Mouse (Mus musculus): Measurements from ENCODE around the gene Ikzf2. TPM values are rescaled to one million over a fixed set of nuclear protein-coding genes. Genes with fewer than 3 reads are reported as not detected.

Gene Ikzf2
- total RNA-seq, 2 experiments from 2014 or later, result 5.7 to 6.0 TPM

DNA sequence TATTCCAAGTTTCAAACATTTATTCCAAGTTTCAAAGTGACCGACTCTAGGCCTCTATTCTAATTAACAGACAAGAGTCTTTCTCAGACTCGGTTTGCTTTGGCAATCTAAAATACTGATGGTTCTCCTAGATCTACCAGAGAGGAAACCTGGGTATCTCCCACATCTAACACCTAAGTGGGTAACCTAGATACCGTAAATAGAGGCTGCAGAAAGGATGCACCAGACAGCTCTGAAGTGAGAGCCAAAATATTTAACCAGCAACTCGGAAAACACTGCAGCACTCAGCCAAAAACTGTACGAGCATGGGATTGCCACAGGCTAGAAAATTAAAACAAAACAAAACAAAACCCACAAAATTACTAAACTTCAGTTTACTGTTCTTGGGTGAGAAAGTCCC lies 6.0 kb downstream of the Ikzf2 start:
- intact Hi-C loops (cut with DNase I), result no loop called here
- DNase-seq (ENCODE audit: extremely low spot score in 1 of 2, low spot score in 2 of 2), result no peak

- no peak for DNase-seq (ENCODE audit: extremely low spot score in 1 of 2, low spot score in 2 of 2)
- intact Hi-C loops (cut with DNase I), result no loop called here
These were observed 6.5 kb downstream of the Ikzf2 start for GRCm38 (mm10) chr1:69680501-69680900.

DNA sequence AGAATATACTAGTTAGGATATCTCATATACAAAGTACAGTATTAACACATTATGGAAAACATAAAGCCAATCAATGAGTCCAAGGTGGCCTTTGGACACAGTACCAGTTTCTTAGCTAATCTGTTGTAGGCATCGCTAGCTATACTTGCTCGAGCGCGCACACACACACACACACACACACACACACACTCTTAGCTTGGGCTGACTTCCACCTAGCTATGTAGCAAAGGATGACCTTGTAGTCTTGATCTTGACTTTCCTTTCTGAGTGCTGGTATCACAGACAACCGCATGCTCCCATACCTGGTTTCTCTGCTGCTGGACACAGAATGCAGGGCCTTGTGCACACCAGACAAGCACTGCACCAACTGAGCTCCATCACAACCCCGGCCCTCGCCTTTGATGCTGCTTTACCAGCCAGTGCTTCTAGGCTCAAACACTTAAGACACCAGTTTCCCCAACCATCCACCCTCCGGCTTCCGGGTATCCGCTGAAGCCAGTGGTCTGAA lies 17.1 kb downstream of the Ikzf2 start:
- intact Hi-C loops (cut with DNase I), result no loop called here
- no peak for DNase-seq (ENCODE audit: extremely low spot score in 1 of 2, low spot score in 2 of 2)

DNA sequence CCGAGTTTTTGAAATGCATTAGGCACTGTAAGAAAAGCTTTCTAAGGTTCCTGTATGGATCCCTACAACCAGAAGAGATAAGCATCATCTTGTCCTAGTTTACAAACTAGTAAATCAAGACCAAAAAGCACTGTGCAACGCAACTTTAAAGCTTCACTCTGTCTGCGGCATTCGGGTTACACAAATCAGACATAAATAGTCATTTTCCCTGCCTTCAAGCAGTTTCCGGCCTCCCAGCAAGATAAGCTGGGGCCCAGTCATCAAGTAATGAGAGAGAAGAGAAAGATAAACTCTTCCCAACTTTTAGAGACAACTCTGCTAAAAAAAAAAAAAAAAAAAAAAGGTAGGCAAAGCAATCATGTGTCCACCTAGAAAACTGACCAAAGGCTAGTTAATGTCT lies 19.6 kb downstream of the Ikzf2 start:
- intact Hi-C loops (cut with DNase I), result no loop called here

GRCm38 (mm10) chr1:69659779-69660178 lies 27.3 kb downstream of the Ikzf2 start:
- no peak for DNase-seq (ENCODE audit: extremely low spot score in 1 of 2, low spot score in 2 of 2)
- intact Hi-C loops (cut with DNase I), result no loop called here

More for the DNA sequence above, 19.6 kb downstream of the Ikzf2 start:
- DNase-seq (ENCODE audit: extremely low spot score in 1 of 2, low spot score in 2 of 2), result no peak

DNA sequence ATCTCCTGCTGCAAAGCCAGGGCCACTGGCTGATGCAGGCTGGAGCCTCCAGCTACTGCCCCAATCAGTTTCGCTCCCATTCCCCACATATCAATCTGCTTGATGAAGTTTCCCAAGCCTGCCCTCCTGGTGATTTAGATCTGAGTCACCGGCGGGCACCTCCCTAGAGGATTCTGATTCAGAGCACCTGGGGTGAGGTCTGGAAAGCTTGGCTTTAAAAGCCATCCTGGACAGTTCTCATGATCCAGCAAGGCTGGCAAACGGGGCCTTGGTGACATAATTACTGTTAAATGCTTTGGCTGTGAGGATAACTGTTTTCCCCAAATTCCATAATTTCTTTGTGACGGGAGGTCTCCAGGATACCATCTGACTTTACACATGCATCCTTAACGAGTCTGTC lies 29.0 kb downstream of the Ikzf2 start:
- intact Hi-C loops (cut with DNase I), result no loop called here

DNA sequence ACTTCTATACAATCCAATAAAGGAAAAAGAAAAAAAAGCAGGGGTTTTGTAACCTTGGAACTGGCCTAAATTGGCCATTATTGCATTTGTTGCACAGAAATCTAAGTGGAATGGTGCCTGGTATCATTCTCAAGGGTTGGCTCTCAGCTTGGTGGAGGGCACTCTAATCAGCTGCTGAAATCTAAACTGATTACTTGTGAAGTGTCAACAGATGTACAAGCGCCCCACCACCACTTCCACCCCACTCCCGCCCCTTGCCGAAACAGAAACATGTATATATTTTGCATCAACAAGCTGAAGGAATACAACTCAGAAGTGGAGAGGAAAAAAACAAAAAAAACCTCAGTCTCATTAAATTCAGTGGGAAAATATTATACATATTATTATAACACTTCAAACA lies 29.6 kb downstream of the Ikzf2 start:
- intact Hi-C loops (cut with DNase I), result no loop called here
- DNase-seq (ENCODE audit: extremely low spot score in 1 of 2, low spot score in 2 of 2), result no peak

More for the DNA sequence above, 29.0 kb downstream of the Ikzf2 start:
- DNase-seq (ENCODE audit: extremely low spot score in 1 of 2, low spot score in 2 of 2), result no peak

DNA sequence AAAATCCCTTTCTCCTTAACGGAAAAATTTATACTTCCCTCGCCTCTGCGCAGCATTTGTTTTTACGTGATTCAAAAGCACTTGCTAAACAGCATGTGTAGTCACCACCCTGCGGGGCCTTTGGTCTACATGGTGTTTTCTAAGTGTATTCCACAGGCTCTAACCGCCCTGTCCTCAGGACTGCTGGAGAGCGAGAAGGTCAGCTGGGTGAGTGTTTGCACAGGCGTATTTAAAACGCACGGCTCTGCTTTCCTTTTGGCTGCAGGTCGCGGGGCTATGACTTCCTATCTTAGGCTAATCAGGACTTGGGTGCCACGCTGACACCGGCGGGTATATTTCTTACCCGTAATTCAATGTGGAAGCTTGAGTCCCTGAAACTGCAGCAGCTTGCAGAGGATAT lies 30.1 kb downstream of the Ikzf2 start:
- DNase-seq (ENCODE audit: extremely low spot score in 1 of 2, low spot score in 2 of 2), result no peak
- intact Hi-C loops (cut with DNase I), result no loop called here

DNA sequence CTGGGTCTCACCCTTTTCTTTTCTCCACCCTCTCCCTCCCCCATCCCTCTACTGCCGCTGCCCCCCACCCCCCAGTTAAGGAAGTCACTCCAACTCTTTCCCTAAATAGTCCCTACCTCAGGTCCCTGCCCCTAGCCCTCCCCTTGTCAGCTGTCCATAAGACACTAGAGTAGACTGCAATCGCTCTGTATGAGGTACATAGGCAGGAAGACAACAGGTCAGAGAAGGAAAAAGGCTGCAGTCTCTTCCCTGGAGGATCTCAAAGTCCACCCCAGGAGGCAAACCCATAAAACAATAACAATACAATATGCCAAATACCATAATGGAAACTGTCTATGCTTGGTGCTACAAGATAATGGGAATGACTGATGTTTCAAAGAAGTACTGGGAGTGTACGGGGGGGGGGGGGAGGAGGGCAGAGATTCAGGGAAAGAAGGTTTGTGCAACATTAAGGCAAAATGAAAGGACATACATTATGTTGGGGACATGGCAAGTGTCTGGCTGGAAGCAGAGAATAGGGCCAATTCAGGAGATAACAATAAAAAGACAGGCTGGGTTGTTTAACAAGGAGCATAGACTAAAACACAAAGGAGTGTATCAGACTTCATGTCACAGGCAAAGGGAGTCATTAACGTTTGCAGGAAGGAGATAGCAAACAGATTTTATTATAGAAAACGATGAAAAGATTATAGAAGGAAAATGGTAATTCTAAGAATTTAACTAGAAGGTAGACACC lies 30.8 kb downstream of the Ikzf2 start:
- no peak for DNase-seq (ENCODE audit: extremely low spot score in 1 of 2, low spot score in 2 of 2)
- intact Hi-C loops (cut with DNase I), result no loop called here

- no peak for DNase-seq (ENCODE audit: extremely low spot score in 1 of 2, low spot score in 2 of 2)
- intact Hi-C loops (cut with DNase I), result no loop called here
These were observed 31.7 kb downstream of the Ikzf2 start for GRCm38 (mm10) chr1:69655368-69655767.

DNA sequence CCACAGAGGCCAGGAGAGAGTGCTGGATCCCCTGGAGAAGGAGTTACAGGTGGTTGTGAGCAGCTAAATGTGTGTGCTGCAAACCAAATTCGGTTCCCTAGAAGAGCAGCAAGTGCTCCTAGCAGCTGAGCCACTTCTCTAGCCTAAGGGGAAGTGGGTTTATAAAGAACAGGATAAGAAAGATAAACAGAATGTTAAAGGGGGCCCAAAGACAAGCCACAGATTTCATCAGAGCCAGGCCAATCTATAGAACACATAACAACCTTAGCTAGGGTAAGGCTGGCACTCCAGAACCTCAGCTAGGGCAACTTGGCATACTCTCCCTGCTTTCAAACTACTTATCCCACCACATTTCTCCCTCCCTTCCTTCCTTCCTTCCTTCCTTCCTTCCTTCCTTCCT lies 32.1 kb downstream of the Ikzf2 start:
- no peak for DNase-seq (ENCODE audit: extremely low spot score in 1 of 2, low spot score in 2 of 2)
- intact Hi-C loops (cut with DNase I), result no loop called here

GRCm38 (mm10) chr1:69653419-69653818 lies 33.6 kb downstream of the Ikzf2 start:
- DNase-seq (ENCODE audit: extremely low spot score in 1 of 2, low spot score in 2 of 2), result no peak
- intact Hi-C loops (cut with DNase I), result no loop called here

GRCm38 (mm10) chr1:69643138-69643537 lies 43.9 kb downstream of the Ikzf2 start:
- no peak for DNase-seq (ENCODE audit: extremely low spot score in 1 of 2, low spot score in 2 of 2)
- intact Hi-C loops (cut with DNase I), result no loop called here

- intact Hi-C loops (cut with DNase I), result no loop called here
These were observed 45.1 kb downstream of the Ikzf2 start for GRCm38 (mm10) chr1:69641986-69642385.

GRCm38 (mm10) chr1:69638321-69638720 lies 48.7 kb downstream of the Ikzf2 start:
- DNase-seq (ENCODE audit: extremely low spot score in 1 of 2, low spot score in 2 of 2), result no peak
- intact Hi-C loops (cut with DNase I), result no loop called here

More at GRCm38 (mm10) chr1:69641986-69642385, 45.1 kb downstream of the Ikzf2 start:
- DNase-seq (ENCODE audit: extremely low spot score in 1 of 2, low spot score in 2 of 2), result no peak

- no peak for DNase-seq (ENCODE audit: extremely low spot score in 1 of 2, low spot score in 2 of 2)
- intact Hi-C loops (cut with DNase I), result no loop called here
These were observed 49.1 kb downstream of the Ikzf2 start for GRCm38 (mm10) chr1:69637907-69638306.

DNA sequence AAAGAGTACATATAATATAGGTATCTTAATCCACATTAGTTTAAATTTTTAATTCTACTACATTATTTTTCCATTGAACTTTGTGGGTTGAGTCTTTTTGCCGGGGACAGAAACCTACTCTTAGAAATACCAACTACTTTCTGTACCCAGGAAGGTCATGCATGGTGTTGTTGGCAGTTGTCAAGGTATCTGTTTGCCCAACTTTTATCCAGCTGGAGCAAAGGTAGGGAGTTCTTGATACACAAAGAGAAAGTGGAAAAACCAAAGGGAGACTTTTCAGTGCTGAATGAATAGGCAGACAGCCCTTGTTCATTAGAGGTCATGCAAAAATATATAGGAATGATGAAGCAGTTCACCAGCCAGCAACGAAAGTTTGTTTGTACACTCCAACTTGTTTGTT lies 52.8 kb downstream of the Ikzf2 start:
- intact Hi-C loops (cut with DNase I), result no loop called here

GRCm38 (mm10) chr1:69630508-69630907 lies 56.5 kb downstream of the Ikzf2 start:
- intact Hi-C loops (cut with DNase I), result no loop called here
- DNase-seq (ENCODE audit: extremely low spot score in 1 of 2, low spot score in 2 of 2), result no peak

More for the DNA sequence above, 52.8 kb downstream of the Ikzf2 start:
- DNase-seq (ENCODE audit: extremely low spot score in 1 of 2, low spot score in 2 of 2), result no peak

GRCm38 (mm10) chr1:69629513-69629912 lies 57.5 kb downstream of the Ikzf2 start:
- no peak for DNase-seq (ENCODE audit: extremely low spot score in 1 of 2, low spot score in 2 of 2)
- intact Hi-C loops (cut with DNase I), result no loop called here

DNA sequence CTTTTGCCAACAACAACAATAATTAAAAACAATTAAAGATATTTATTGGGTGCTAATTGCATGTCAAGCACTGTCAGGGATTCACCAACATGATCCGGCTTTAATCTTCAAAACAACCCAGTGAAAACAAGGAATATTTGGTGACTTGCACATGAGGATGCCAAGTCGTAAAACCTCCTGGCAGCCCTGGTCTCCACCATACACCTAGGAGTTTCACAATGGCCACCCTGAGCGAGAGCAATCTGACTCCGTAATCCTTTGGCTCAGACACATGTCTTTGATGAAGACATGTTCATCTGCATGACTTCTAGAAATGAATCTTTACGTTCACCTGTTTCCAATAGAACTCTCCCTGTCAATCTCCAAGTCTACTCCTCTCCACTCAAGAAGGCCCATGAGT lies 75.0 kb downstream of the Ikzf2 start:
- intact Hi-C loops (cut with DNase I), result no loop called here
- no peak for DNase-seq (ENCODE audit: extremely low spot score in 1 of 2, low spot score in 2 of 2)

GRCm38 (mm10) chr1:69611204-69611725 lies 75.8 kb downstream of the Ikzf2 start:
- intact Hi-C loops (cut with DNase I), result no loop called here
- DNase-seq (ENCODE audit: extremely low spot score in 1 of 2, low spot score in 2 of 2), result no peak
